Mouse (Mus musculus) gastrocnemius, adult 18-20 months (tissue): Measurements from ENCODE around the gene Gm21762. TPM values are rescaled to one million over a fixed set of nuclear protein-coding genes. Genes with fewer than 3 reads are reported as not detected.
"Not testable (repeated sequence)": the region's sequence is repeated elsewhere in the genome, so short reads cannot be mapped to it uniquely, and the experiment has no call there.

Experiments used
- DNase-seq: peaks from one replicate; pipeline ENCODE4 v3.0.0; 2021; ENCODE audit warnings: low spot score
- long read RNA-seq, 2 experiments: library from polyadenylated mRNA; stranded (forward); transcript quantifications; one replicate each; pipeline ENCODE4 v2.0.0; 2021
- total RNA-seq, 2 experiments: library from RNA; stranded (reverse); gene quantifications; 2 replicates each; pipeline ENCODE4 v1.2.3; 2021

Gm21762 gene
- total RNA-seq: not detected
- long read RNA-seq, experiment 1: 0 reads
- long read RNA-seq, experiment 2: 0 reads

GRCm38 (mm10) chr13:120215847-120216246 lies at the start of gene Gm21762:
TSS of gene Gm21762 (minus strand) at chr13:120215947.
- DNase-seq: not testable (repeated sequence)

GRCm38 (mm10) chr13:120262870-120263269 lies 47.1 kb upstream of the Gm21762 start, which contains the start of gene AF067061:
TSS of gene AF067061 (plus strand) at chr13:120263114.
- not testable (repeated sequence) for DNase-seq

- not testable (repeated sequence) for DNase-seq
Observed at GRCm38 (mm10) chr13:120259718-120260117, 44.0 kb upstream of the Gm21762 start.

- not testable (repeated sequence) for DNase-seq
Observed at GRCm38 (mm10) chr13:120258817-120259658, 43.3 kb upstream of the Gm21762 start.

- not testable (repeated sequence) for DNase-seq
Observed at GRCm38 (mm10) chr13:120251208-120251924, 35.6 kb upstream of the Gm21762 start.

- not testable (repeated sequence) for DNase-seq
Observed at GRCm38 (mm10) chr13:120238811-120239210, 23.1 kb upstream of the Gm21762 start, which contains the start of gene Gm21731. TSS of gene Gm21731 (plus strand) at chr13:120239111.

GRCm38 (mm10) chr13:120232447-120233049 lies 16.8 kb upstream of the Gm21762 start:
- not testable (repeated sequence) for DNase-seq

- DNase-seq: not testable (repeated sequence)
Observed at GRCm38 (mm10) chr13:120231798-120232197, 16.1 kb upstream of the Gm21762 start.

GRCm38 (mm10) chr13:120223012-120223659 lies 7.4 kb upstream of the Gm21762 start:
- not testable (repeated sequence) for DNase-seq

GRCm38 (mm10) chr13:120220922-120221321 lies 5.2 kb upstream of the Gm21762 start:
- DNase-seq: not testable (repeated sequence)

- DNase-seq: not testable (repeated sequence)
Observed at GRCm38 (mm10) chr13:120196189-120196821, 19.4 kb downstream of the Gm21762 start.

GRCm38 (mm10) chr13:120172133-120172532 lies 43.6 kb downstream of the Gm21762 start, which contains the start of gene Gm21818:
TSS of gene Gm21818 (plus strand) at chr13:120172433.
- DNase-seq: not testable (repeated sequence)

- not testable (repeated sequence) for DNase-seq
Observed at GRCm38 (mm10) chr13:120168301-120168700, 47.4 kb downstream of the Gm21762 start.

Other genes starting within 250 kb of the Gm21762 start
- gene Gm36079, start 188.9 kb downstream of the Gm21762 start, total RNA-seq: not detected
- gene Gm21188, start 163.8 kb downstream of the Gm21762 start, total RNA-seq: under 1 TPM; 0.14 to 0.25 TPM
- not detected for gene Gm20767, start 75.7 kb downstream of the Gm21762 start, total RNA-seq
- not detected for gene Gm21818, start 43.5 kb downstream of the Gm21762 start, total RNA-seq
- gene Gm21731, start 23.2 kb upstream of the Gm21762 start, total RNA-seq: not detected
- gene AF067061, start 47.2 kb upstream of the Gm21762 start, total RNA-seq: not detected
- not detected for gene BC147527, start 84.4 kb upstream of the Gm21762 start, total RNA-seq
- not detected for gene Tcstv3, start 100.9 kb upstream of the Gm21762 start, total RNA-seq